Mouse (Mus musculus) retina, embryonic 14.5 days (tissue): ENCODE results near the gene Bnip2.

Source experiments
- DNase-seq: peaks from one replicate; pipeline ENCODE4 v3.0.0-alpha.2; 2015; ENCODE audit warnings: low spot score

The Bnip2 gene

GRCm38 (mm10) chr9:70048280-70048679 is 59.0 kb downstream of the Bnip2 start:
- DNase-seq: no peak

DNA sequence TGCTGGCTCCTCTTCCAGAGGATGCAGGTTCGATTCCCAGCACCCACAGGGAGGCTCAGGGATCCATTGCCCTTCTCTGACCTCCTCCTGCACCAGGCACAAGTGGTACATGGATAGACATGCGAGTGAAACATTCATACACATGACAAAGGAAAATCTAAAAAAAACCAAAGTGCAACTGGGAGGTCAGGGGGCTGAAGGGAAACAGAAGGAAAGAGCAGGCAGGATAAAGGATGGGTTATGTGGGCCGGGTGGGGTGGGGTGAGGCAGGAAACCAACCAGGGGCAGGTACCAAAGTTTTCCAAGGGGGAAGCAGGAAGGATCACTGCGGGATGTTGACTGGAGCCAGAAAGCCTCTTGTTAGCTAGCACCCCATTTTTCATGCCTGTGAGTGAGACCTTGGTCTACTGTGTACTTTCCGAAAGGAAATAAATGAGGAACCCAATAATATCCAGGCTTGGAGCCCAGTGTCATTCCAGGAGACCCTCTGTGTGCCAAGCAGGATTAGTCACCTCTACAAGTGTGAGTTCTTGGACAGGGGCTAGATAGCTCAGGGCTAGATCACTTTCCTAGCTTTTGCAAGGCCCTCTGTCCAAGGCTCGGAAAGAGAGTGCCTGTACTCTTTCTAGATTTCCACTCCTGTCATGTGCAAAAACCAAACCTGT is 59.6 kb downstream of the Bnip2 start:
- DNase-seq: no peak

GRCm38 (mm10) chr9:70049416-70049783 is 60.1 kb downstream of the Bnip2 start:
- peak; percentile 21 for DNase-seq

DNA sequence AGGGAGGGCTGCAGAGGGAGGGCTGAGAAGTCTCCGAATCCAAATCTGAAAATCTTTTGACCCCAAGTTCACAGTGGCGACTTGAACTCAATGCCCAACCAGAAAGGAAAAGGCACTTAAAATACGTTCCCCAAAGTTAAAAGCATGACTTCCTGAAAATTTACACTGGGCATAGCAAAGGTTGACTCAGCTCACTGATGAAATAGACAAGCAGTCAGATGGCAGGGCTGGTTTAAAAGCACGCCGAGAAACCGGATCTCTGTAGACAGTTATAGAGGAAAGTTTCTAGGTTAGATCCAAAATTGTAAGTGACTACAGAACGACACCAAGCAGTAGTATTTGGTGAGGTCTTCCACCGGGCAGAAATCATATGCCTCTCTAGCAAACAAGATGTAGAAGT is 60.6 kb downstream of the Bnip2 start:
- no peak for DNase-seq

GRCm38 (mm10) chr9:70052730-70053129 is 63.5 kb downstream of the Bnip2 start:
- no peak for DNase-seq

DNA sequence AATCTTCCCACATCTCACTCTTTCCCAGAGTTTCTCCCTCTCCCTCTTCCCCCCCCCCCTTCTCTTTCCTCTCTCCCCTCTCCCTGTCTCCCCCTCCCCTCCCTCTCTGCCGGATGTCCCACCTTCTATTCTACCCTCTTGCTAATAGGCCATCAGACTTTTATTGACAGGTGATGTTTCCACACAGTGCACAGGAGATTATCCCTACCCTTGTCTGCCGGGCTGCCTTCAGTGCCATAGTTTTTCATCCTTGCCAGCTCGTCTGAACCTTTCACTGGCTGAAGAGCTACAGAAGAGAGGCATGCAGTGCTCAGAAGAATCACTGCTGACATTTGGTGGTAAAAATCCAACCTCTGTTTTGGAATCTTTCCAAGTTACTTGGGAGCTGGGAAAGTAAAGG is 64.1 kb downstream of the Bnip2 start:
- peak; percentile 38 for DNase-seq
